Mouse (Mus musculus): ENCODE results near the gene Acad8. TPM values are rescaled to one million over a fixed set of nuclear protein-coding genes. Genes with fewer than 3 reads are reported as not detected.
A peak's percentile ranks its signal among the peaks of the same experiment; 100 is the strongest.

The Acad8 gene
- 37.3 and 49.8 TPM in 2 replicates for polyA plus RNA-seq (2012; rRNA removed)

DNA sequence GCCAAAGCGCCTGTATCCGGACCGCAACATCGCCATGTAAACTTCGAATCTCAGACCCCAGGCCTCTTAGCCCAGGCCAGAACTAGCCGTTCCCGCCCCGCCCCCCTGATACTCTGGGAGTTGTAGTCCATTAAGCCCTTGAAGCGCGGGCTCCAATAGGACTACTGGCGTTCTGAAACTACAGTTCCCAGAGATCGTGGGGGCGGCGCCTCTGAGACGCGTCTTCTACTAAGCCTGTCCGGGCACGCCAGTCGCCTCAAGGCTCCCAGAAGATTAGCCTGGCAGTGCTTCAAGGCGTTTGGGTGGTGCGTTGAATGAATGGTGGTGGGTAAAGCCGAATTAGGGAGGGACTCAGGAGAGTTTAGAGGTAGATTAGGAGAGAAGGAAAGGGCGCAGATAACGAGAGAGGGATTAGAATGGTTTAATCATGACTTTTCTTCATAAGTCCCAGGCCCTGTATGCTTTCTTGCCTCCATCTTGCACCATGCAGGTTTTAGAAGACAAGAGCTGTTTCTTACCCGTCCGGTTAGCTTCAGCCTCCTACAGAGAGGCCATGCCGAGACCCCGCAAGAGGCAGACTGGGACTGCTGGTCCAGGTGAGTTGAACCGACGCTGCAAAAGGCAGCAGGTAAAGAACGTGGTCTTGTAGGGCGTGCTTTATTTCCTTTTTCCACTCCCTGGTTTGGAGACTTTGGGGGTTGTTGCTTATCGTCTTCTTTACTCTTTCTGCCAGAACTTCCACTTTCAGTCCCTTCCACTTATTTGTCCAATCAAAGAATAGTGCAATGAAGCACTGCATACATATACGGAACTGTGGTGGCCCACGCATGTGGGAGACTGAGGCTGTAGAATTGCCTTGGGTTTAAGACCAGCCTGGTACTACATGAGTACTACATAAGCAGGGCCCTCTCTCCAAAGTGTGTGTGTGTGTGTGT lies at the start of gene Acad8, which contains the start of gene Thyn1:
TSS of gene Acad8 (minus strand) at position 106 of the 935 bp plus-strand sequence.
TSS of gene Thyn1 (plus strand) at position 250 of the 935 bp plus-strand sequence.
- peak; percentile 75 for DNase-seq (ENCODE audit: low spot score)

DNA sequence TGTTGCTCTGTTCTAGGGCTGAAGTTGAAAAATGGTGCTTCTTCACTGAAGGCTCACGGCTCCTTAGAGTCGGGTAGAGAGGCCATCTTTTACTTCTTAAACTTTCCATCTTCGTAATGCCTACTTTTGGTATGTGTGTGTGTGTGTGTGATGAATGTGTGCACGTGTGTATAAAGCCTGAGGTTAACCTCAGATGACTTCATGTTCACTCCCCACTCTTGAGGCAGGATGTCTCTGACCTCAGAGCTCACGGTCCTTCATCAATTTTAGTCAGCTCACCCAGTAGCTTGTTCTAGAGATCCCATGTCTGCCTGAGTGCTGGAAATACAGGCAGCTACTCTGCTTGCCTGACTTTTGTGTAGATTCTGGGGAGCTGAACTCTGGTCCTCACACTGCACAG lies 44.5 kb upstream of the Acad8 start:
- no peak for DNase-seq (ENCODE audit: low spot score)

DNA sequence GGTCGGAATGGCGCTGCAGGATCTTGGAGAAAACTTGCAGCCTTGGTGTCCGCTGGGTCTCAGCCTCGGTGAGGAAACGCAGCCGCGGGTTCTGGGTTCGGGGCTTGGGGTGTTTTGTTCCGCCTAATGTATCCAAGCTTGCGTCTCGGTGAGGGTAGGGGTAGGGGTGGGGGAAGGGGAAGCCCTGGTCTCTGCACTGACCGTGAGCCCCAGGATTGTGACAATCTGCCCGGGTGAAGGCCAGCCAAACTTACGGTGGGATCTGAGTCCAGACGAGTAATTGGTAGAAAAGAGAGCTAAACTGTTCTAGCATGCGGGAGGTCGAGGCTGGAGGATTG lies 31.4 kb upstream of the Acad8 start:
- DNase-seq (ENCODE audit: low spot score): no peak

DNA sequence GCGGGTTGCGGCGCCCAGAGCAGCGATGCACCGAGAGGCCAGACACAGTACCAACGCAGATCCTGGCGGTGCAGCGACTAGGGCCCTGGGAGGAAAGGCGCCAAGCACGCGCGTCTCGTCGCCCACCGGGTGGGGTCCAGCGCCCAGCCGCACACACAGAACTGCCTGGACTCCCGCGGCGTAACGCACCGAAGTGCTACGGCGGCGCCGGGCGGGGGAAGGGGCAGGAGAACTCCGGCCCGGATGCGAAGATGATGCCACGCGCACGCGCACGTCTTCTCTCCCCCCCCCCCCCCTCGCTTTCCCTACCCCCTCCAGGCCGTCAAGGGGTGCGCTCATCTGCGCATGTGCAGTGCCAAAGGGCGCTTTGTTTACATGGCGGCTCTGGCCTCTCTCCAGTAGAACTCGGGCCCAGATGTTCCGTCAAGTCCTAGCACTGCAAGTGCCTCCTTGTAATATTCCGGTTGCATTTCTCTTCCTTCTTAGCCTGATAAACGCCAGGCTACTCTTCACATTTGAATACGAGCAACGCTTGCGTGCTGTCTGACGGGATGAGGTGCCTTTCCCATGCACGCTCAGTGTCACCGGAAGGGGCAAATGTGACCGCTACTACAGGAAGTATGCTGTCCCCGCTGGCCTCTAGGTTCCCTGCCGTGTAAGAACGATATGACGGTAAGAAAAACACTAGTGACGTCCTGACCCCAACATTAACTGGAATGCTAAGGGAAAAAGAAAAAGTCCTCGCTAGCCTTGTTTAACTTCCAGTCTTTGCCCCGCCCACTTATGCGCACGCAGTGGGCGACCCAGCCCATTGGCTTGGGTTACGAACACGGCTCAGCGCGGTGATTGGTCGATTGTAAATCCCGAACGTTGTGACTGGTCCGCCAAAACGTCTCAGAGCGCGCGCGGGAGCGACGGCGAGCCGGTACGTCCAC lies 30.7 kb upstream of the Acad8 start, which contains the start of the genes Vps26b and Ncapd3:
TSS of gene Vps26b (minus strand) at position 238 of the 935 bp plus-strand sequence.
TSS of gene Ncapd3 (plus strand) at position 348 of the 935 bp plus-strand sequence.
- peak; percentile 89 for DNase-seq (ENCODE audit: low spot score)

DNA sequence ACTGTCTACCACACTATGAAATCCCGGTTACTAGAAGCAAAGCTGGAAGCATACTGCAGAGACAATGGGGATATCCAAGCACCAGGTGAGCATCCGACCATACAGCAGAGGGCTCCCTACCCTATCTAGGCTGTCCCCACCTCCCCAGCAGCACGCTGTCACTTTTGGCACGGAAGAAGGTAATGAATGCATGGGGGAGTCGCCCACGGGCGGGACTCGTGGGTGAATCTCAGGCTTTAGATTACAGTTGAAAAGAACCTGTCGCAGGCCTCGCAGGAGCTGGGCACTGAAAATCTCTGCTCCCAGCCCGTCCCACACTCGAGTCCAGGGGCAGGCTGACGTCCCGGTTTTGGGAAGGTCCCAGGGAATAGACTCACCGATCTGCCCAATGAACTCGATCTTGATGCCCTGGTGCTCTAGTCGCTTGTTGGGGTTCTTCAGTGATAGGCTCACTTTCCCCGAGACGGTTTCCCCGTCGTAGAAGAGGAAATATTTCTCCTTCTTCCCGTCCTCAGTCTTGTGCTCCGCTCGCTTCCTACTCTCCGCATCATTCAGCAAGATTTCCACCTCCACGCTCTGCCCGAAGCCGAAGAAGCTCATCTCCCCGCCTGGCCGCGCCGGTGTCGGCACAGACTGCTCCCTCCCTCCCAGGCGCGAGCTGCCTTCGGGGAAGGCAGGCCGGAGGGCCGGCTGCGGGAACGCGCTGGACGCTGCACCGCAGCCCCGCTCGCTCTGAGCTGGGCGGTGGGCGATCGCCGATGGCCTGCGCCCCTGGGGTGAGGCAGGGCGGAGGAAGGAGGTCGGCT lies 29.9 kb upstream of the Acad8 start:
- DNase-seq (ENCODE audit: low spot score): peak; percentile 29

DNA sequence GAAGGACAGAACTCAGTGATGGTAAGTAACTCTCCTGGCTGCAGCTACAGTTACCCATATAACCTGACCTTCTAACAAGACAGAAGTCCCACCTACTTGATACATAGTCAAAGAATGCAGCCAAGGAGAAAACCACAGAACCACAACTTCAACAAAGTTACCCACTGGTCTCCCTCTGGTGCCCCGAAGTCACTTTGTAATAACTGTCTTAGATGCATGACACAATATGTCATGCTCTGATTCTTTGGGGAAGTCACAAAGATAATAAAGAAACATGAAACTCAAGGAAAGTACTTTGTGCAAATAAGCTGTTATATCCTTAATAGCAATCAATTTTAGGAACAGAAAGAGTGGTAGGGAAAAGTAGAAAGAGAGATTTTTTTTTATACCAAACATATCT lies 27.3 kb upstream of the Acad8 start:
- DNase-seq (ENCODE audit: low spot score): no peak

DNA sequence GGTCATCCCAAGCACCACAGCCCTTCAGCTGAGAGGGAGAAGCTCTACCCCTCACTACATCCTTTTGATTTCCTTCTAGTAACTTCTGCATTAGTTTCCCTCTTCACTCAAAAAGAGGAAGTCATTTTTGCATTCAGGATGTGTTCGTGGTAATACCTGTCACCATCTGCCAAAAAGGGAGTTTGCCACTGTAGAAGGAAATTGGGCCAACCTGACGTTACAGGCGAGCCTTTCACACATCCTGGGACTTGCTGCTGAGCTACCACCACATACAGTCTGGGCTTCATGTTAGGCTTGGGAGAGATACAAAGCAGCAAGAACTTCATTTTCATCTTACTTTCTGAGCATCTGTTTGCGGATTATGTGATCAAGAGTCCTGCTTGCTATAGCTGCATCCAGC lies 24.3 kb upstream of the Acad8 start:
- no peak for DNase-seq (ENCODE audit: low spot score)

DNA sequence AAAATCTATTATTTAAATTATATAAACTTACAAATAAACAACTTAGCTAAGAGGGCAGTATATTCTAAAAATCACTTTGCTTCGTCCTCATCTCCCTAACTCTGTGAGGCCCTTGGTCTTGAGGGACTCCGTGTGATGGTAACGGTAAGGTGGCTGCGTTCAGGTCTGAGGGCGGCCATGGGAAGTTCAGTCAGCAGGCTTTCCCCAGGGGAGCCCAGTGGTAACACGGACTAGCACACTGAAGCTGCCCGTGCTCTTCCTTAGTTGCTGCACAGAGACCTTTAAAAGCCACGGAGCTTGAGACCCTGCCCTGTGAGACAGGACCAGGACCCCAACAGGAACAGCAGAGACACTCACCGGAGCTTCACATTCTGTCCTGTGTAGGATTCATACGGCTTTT lies 19.6 kb upstream of the Acad8 start:
- DNase-seq (ENCODE audit: low spot score): no peak

DNA sequence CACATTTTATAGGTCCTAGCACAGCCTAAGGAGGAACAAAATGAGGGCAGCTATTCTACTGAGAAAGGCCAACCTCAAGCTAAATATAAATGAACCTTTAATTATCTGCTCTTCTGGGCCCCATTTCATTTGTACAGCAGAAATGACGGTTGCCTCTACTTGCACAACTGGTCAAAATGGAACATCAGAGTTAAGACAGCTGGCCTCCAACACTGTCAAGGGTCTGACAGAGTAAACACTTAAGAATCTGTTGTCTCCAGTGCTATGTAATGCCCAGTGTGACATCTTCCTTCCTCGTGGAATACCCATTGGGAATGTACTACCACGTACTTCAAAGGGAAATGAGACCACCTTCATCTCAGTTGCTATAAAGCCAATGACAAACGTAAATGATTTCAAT lies 12.2 kb upstream of the Acad8 start:
- no peak for DNase-seq (ENCODE audit: low spot score)

DNA sequence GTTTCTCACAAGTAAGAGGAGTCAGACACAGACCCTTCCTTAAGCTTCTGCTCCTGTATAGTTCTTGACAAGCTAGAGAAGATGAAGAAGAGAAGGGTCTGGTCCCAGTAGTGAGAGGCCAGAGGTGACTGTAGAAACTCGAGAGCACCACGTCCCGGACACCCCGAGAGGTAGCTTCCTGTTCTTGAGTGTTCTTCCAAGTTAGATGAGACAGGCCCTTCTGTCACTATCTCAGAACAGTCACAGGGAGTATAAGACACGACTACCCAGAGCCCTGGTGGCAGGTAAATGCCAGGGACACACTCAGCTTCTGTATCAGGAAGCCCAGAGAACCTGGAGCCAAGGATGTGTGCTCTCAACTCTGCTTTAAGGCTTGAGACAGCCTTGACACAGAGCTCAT lies 9.9 kb upstream of the Acad8 start:
- DNase-seq (ENCODE audit: low spot score): no peak

DNA sequence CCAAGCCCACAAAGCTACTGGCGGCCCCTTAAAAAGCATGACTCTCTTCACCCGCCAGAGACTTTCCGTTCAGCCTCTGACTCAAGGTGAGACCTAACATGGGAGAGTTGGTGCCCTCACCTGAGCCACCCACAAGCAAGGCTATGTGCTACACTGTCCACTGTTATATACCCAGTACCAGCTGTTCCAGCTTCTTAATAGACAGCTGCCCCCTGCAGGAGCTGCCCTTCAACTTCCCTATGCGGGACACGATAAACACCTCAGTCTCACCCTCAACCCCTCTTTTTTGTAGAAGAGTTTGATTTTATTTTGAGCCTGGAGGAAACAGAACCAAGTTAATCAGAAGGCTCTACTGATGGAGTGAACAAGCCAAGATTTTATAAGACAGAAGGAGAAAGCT lies 7.5 kb upstream of the Acad8 start:
- DNase-seq (ENCODE audit: low spot score): no peak

DNA sequence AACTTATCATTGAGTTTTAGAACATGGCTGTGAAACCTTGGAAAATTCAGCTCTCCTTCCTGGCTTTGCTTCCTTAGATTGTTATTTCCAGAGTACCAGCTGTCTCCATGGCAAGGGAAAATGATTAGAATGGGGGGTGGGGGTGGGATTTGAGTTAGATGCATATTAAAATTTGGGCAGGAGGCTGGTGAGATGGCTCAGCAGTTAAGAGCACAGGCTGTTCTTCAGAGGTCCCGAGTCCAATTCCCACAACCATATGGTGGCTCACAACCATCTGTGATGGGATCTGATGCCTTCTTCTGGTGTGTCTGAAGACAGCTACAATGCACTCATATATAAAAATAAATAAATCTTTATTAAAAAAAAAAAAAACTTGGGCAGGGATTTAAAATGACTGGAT lies 6.6 kb upstream of the Acad8 start:
- DNase-seq (ENCODE audit: low spot score): no peak

DNA sequence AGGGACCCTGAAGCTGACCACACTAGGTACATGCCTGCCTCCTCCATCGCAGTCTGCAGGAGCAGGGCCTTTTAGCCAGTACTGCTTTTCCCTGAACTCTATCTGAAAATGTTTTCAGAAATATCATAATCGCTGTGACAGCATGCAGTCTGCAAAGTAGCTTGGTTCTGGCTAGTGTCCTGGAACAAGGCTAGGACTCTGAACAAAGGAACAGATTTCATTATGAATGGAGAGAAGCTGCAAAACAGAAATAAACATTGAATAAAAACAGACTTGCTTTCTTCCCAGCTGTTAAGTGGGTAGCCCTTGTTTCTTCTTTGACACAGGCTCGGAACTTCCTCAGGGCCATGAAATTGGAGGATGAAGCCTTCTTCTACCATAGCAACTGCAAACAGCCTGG lies 5.9 kb upstream of the Acad8 start:
- no peak for DNase-seq (ENCODE audit: low spot score)

DNA sequence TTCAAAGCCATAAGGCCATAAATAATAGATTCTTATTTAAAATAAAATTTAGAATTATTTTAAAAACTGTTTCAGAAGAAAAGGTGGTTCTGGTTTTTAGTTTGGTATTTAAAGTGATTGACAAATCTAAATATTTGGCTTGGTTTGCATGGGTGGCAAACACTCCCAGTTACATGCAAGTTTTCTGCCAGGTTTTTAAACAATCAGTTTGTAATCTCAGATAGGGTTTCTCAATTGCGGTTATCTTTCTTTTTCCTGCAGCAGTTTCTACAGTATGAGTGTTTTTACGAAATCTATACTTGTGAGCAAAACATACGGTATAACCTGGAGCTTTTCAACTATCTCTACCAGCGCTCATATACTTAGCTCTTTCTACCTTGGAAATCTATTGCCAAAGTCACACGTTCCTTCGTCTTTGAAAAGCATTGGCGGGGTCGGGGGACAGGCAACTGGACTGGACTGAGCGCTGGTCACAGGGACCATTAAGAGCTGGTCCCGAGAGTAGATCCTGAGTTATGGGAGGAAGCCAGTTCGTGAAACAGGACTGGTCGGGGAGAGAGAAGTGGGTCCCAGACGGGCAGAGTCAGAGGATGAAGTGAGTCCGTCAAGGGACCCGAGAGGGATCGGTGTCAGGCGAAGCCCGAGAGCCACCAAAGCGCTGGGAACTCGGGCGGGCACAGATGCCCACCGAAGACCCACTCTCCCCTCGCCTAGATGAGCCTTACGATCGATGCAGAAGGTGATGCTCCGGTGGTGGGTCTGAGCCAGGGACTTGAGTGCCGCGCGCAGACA lies 501 bp downstream of the Acad8 start:
- DNase-seq (ENCODE audit: low spot score): no peak

DNA sequence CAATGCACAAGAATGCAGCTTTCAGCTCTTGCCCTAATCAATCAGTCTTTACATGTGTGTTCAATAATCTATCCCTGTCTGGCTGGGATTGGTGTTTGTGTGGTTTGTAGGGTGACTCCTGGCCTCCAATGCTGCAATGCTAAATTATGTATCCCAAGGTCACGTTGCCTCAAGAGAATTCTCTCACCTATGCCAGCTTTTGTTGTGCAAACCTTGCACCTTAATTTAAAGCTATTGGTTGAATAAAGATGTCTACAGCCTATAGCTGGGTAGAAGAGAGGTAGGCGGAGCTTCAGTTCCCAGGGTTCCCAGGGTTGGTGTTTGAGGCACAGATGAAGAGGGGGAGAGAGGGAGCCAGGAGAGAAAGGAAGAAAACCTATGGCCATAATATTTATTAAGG lies 1.9 kb downstream of the Acad8 start:
- DNase-seq (ENCODE audit: low spot score): no peak

DNA sequence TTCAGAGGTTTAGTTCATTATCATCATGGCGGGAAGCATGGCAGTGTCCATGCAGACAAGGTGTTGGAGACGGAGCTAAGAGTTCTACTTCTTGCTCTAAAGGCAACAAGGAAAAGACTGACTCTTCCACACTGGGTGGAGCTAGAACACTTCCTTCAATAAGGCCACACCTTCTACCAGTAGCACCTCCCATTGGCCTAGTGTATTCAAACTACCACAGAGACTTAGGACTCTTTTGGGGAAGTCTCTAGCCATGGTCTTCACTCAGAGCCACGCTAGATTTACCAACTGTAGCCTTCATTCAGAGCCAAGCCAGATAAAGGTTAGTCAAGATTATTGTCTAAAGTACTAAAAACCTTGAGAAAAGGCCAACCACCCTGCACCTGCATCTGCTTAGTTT lies 2.3 kb downstream of the Acad8 start:
- no peak for DNase-seq (ENCODE audit: low spot score)

DNA sequence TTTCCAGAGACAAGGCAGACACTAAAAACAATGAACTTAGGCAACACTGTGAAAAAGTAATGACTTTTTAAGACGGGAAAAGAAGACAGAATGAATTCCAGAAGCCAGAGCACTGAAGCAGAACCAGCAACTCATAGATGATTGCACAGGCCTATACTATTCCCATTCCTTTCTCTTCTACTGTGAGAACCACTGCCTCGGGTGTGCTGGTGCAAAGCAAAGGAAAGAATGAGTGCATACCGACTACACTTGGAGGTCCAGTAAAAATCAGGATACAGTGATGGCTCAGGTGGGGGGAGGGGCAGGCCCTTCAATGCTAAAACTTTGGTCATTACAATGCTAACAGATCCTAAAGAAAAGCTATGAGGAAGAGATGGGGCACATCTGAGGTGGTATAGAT lies 5.5 kb downstream of the Acad8 start:
- DNase-seq (ENCODE audit: low spot score): no peak

DNA sequence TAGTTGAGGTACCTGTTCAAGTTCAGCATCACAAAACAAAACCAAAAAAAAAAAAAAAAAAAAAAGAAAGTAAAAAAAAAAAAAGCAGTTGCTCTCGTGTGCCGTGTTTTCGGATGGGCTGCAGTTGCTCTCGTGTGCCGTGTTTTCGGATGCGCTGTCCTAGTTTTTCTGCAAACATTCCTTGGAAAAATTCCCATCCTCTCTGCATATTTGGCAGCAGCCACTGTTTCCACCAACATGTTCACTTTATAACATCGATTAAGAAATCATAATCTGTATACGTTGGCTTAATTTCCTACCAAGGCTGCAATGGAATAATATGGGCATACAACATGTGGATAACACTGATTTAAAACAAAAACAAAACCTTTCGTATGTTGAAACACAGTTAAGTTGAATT lies 6.2 kb downstream of the Acad8 start:
- DNase-seq (ENCODE audit: low spot score): no peak

DNA sequence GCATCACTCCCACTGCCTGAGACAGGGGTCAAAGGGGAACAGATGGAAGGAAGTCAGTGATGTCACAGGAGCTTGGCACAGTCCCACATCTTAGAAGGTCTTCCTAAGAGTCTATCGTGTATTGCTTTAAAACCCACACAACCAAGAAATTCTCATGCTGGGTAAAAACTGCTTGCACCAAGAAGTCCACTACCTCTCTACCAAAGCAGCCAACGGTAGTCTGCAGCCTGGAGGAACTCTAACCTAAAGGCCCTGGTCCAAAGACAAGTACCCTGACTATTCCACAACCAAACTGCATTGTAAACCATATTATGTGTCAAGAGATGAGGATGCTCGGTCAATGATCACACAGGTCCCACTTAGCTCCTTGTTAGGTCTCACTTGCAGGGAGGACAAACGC lies 9.2 kb downstream of the Acad8 start:
- DNase-seq (ENCODE audit: low spot score): no peak

DNA sequence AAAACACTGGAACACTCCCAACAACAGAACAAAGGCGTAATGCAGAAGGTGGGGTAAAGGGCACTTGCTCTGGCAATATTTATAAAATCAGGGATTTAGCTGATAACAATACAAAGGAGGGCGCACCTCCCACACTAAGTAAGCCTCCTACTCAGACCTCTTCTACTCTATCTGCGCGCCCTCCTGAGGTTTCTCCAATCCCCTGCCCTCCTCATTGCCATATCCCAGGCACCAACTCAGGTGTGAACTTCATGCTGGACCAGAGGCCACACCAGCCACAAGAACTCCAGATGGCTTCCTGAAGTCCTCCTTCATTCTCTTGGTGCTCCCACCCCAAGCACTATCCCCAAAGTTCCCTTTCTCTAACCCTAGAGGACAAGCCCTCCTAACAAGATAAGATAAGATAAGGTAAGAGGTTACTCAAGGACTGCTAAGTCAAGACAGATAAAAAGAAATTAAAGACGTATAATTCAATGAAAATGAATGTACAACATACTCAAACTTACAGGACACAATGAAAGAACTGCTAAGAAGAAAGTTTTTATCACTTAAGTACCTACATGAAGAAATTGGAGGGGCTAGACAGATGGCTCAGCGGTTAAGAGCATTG lies 13.6 kb downstream of the Acad8 start:
- no peak for DNase-seq (ENCODE audit: low spot score)

Data from urinary bladder, adult 2 months (tissue).